Mouse (Mus musculus): ENCODE measurements at regions not wholly inside any gene's neighbourhood (a gene's known extent, or its start where the extent isn't known, plus 50 kb on each side); places are given as distances from the start of the nearest gene placed in this dataset.

- no peak for DNase-seq
Measured at GRCm38 (mm10) chr12:71573456-71573855, 257.4 kb upstream of the Daam1 start.

GRCm38 (mm10) chr12:71574685-71575084 is 256.2 kb upstream of the Daam1 start:
- DNase-seq = no peak

DNA sequence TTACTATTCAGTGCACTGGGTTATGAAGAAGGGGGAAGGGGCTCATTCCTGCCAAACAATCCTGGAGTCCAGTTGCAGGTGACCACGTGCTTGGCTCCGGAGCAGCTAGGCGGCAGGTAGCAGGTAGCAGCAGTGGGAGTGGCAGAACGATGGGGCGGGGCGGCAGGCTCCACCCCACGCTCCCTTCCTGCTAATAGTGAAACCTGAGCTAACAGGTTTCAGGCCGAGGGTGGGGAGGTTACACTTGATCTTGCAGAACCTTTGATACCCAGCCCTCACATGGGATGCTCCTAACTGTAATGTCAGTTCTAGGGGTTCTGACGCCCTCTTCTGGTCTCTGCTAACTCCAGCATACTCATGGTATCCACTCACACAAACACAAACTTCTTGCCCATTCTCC is 253.5 kb upstream of the Daam1 start:
- DNase-seq = peak; percentile 44

- no peak for DNase-seq
Measured at GRCm38 (mm10) chr12:71578006-71578405, 252.9 kb upstream of the Daam1 start.

DNA sequence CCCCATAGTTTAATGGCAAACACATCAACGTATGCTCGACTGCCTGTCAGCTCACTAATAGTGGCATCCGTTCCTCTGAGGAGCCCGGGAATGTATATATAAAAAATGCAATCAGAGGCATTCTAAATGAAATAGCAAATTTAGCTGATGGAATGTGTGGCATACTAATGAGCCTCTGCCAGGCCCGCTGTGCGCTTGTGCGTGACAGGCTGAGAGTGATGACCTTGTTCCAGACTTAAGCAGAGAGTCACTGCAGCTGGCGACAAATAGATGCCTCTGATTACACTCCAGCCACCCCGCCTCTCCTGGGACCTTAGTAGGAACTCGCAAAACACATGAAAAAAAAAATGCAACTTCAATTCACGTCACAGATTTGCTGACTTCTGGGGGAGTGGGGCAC is 252.0 kb upstream of the Daam1 start:
- DNase-seq = peak; percentile 22

- no peak for DNase-seq
Measured at GRCm38 (mm10) chr12:71580532-71581290, 250.2 kb upstream of the Daam1 start.

DNA sequence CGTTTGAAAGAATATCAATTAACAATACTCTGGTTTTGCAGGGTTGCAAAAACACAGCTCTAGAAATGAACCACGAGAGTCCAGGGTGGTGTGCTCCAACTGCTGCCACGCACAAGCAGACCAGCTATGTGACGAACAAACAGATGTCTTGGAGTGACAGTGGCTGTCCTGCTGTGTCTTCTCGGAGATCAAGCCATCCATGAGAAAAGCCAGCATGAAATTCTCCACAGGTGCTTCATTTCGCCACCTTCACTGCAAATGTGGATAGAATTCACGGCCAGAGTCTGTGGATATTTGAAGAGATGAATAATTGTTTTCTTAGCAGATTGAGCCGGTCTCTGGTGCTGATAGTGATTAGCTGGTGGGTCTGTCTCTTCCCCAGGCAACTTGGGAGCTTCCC is 246.3 kb upstream of the Daam1 start:
- no peak for DNase-seq

GRCm38 (mm10) chr12:71598641-71599040 is 232.2 kb upstream of the Daam1 start:
- DNase-seq = no peak

- DNase-seq = no peak
Measured at GRCm38 (mm10) chr12:71601091-71601690, 229.7 kb upstream of the Daam1 start.

- no peak for DNase-seq
Measured at GRCm38 (mm10) chr12:71603136-71603535, 227.7 kb upstream of the Daam1 start.

DNA sequence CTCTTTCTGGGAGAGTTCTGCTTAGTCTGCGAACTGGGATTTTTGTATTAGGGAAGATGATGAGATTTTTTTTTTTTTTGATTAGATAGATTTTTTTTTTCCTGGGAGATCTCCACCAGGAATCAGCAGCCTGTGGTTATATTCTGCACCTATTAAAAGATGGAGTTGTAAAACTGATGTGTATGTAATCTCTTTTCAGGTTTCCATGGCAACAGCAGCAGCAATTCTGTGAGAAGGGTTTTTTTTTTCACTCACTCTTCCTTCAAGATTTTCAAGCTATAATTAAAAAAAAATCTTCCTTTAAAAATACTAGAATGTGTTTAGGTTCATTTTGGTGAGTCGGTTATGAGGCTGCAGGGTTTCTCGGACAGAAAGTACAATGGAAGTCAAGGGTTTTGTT is 224.5 kb upstream of the Daam1 start:
- DNase-seq = no peak

DNA sequence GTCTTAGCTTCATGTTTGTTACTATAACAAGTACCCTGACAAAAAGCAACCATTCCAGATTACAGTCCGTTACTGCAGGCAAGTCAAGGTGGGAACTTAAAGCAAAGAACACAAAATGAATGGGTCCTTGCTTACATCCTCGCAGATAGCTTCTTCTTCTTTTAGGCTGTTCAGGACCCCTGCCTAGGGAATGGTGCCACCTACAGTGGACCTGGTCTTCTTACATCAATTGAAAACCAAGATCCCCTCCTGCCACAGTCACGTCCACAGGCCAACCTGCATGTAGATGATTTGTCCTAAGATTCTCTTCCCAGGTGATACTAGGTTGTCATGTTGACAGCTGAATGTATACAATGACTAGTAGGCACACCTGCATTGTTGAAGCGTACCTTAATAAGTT is 222.9 kb upstream of the Daam1 start:
- no peak for DNase-seq

DNA sequence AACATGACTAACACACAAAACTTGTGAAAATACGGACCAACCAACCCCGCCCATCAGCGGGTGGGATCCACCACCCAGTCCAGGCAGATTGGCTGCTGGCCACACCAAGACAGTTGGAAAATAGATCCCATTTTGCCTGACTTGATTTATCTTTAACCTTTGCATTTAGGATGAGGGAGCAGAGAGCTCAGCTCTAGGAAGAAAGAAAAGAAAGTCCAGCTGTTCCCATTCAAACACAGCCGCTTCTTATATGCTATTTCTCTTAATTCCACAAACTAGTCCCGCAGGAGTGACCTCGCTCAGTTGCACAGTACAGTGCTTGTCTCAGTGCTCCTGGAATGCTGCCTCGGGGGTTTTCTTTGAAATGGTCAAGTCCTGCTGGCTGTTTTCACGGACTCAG is 217.6 kb upstream of the Daam1 start:
- peak; percentile 46 for DNase-seq

DNA sequence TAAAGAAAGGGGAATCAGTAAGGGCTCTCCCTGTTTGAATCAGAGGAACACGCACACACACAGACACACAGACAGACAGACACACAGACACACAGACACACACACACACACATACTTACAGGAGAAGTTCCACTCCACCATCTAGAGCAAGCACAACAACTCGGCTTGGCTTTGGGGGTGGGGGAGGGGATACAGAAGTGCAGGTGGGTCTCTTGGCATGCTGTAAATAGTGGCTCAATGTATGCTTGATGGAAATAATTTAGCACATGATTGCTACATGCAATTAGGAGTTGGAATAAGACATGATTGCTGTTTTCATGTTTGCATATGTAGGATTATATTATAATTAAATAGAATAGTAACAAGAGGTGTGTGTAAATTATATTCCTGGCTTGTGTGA is 215.9 kb upstream of the Daam1 start:
- no peak for DNase-seq

DNA sequence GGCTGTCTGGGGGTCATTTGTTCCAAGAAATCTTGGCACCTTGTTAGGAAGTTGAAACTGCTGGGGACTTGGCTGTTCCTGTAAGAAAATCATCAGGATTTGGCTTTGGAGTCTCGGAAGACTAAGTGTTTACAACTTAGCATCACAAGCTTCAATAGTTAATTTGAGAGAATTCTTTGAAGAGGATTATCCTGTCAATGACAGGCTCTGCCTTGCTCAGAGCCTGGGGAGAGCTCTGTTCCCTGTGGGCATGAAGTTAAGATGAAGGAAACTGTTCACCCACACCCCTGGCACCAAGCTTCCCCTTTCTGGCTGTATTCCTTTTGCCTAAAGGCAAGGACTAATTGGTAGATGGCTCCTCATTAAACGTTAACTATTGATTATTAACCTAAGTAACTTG is 215.5 kb upstream of the Daam1 start:
- no peak for DNase-seq

- DNase-seq = no peak
Measured at GRCm38 (mm10) chr12:71616121-71616520, 214.8 kb upstream of the Daam1 start.

DNA sequence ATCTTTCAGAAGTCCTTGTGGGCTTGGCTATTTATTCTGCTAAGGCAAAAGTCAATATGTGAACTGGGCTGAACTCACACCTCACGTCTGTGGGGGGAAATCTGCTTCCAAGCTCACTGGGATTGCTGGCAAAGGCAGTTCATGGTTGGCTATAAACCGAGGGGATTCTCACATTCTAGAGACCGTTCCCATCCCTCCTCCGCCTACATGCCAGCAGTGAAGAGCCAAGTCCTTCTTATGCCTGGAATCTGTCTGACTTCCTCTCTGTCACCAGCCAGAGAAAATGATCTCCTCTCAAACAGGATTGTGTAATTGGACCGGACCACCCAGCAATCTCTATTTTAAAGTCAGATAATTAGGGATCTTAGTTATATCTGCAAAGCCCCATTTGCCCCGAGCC is 212.4 kb upstream of the Daam1 start:
- DNase-seq = no peak

DNA sequence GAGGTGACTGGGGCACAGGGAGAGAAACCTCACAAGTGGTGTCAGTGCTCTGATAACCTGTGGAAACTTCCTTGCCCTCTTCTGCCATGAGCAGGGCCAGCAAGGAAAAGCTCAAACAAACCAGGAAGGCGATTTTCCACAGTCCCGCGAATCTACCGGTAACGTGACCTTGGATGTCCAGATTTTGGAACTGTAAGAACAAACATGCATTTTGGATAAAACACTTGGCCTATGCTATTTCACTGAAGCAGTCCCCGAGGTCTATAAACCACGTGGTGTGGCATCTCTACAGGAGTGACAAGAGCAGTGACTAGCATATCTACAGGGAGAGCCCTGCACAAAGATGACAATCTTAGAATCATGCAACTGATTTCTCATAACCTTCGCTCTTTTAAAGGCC is 211.9 kb upstream of the Daam1 start:
- DNase-seq = no peak

DNA sequence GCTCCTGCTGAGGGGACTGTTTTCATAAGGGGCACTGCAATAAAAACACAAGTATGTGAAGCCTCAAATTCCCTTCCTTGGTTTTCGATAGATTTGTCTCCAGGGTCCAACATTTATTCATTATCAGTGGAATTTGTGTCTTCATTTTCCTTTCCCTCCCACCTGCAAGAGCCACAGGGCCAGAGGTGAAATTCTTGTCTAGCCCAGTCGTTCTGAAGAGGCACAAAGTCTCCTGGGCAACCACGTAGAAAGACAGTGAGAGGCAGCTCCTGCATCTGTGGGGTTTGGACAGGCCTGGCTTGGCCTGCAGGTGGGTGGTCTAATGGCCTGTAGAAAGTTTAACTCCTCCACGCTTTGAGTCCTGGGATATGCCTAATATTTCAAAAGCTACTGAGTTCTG is 211.3 kb upstream of the Daam1 start:
- DNase-seq = no peak

DNA sequence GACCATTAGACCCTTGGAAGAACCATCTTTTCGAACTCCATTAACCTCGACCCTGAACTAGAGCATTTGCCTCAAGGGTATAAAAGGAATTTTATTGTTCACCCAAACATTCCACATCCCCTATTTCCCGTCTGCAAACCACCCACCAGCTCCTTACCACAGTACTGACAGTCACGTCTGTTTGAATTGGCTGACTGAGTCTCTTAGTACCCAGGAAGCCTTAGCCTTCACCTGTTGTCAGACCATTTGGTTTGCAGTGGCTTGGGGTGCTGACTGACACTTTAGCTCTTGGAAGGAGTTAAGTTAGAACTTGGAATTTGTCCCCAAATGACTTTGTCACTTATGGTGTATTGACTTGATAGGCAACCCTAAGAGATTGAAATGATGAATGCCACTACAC is 209.3 kb upstream of the Daam1 start:
- no peak for DNase-seq

GRCm38 (mm10) chr12:71622761-71623160 is 208.1 kb upstream of the Daam1 start:
- DNase-seq = no peak

DNA sequence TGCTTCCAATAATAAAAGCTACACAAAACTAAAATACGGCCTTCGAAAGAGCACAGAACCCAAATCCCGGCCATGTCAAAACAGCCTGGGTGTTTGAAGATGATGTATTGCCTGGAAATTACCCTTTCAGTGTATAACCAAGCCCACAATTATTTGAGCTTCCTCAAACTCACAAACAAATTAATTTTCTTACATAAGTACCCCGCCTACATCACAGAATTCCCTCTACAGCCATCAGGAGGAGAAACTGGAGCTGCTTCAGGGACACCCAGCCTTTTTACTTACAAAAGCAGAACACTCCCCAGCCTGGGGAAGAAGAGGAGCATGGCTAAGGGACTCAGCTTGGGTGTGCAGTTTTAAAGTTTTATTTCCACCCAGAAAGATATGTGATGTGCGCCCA is 207.6 kb upstream of the Daam1 start:
- DNase-seq = no peak

DNA sequence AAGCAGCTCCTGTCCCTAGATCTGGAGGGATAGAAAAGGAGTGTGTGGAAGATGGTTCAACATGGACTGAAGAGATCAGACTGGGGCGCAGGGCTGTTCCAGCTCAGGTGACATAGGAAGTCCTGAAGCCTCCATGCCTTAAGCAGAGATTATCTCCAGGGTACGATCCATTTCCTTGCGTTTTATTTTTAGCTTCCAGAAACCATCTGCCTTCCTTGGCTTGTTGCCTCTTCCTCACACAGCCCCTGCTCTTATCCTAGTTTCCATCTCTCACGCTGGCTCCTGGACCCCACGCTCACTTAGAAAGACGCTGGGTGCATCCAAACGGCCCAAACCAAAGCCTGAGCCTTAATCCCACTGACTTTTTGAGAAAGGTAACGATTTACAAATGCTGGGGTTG is 206.8 kb upstream of the Daam1 start:
- DNase-seq = no peak

DNA sequence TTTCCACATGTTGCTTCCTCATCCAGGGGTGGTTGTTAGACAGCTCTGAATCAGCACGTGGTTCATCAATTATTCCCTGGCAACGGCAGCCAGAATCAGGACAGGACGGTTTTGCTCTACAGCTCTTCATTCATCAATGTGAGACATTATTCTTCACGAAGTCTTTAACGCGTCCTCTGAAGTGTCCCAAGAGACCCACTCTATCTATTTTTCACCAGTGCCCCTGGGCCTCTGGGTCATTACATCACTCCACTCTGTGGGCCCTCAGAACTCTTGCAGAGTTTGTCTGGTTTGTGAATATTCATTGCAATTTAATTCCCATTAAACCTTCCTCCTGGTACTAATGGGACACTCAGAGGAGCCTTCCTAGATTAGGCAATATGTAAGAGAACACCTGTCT is 206.2 kb upstream of the Daam1 start:
- DNase-seq = no peak

GRCm38 (mm10) chr12:71625115-71625514 is 205.8 kb upstream of the Daam1 start:
- no peak for DNase-seq
